Mouse (Mus musculus) liver, embryonic 12.5 days (tissue): Measurements from ENCODE around the gene Cask. TPM values are rescaled to one million over a fixed set of nuclear protein-coding genes. Genes with fewer than 3 reads are reported as not detected.
"Not testable (repeated sequence)": the region's sequence is repeated elsewhere in the genome, so short reads cannot be mapped to it uniquely, and the experiment has no call there.

Experiments
- ATAC-seq: fragments of 200-750 bp; cut with Nextera tagmentation; 2 replicates; pipeline ENCODE4 v1.8.0; 2017; ENCODE audit warnings: moderate number of reproducible peaks, mild to moderate bottlenecking, moderate library complexity
- H3K27ac ChIP-seq: fragments of 300-500 bp; sonication (generic); 2 replicates; pipeline ENCODE4 v1.5.1; 2016; ENCODE audit warnings: mild to moderate bottlenecking
- H3K27me3 ChIP-seq: fragments of 300-500 bp; sonication (generic); replicated peaks from 2 replicates; pipeline ENCODE4 v1.6.1; 2016; ENCODE audit warnings: mild to moderate bottlenecking, moderate library complexity
- H3K36me3 ChIP-seq: fragments of 300-500 bp; sonication (generic); 2 replicates; pipeline ENCODE4 v1.6.1; 2016; ENCODE audit warnings: mild to moderate bottlenecking, moderate library complexity
- H3K4me1 ChIP-seq: fragments of 300-500 bp; sonication (generic); 2 replicates; pipeline ENCODE4 v1.6.1; 2016
- H3K4me2 ChIP-seq: fragments of 300-500 bp; sonication (generic); 2 replicates; pipeline ENCODE4 v1.6.1; 2016; ENCODE audit warnings: mild to moderate bottlenecking, moderate library complexity
- H3K4me3 ChIP-seq: fragments of 300-500 bp; sonication (generic); 2 replicates; pipeline ENCODE4 v1.5.1; 2016; ENCODE audit warnings: mild to moderate bottlenecking, moderate library complexity
- H3K9ac ChIP-seq: fragments of 300-500 bp; sonication (generic); 2 replicates; pipeline ENCODE4 v1.6.1; 2016; ENCODE audit warnings: mild to moderate bottlenecking, moderate library complexity
- H3K9me3 ChIP-seq: fragments of 300-500 bp; sonication (generic); replicated peaks from 2 replicates; pipeline ENCODE4 v1.6.1; 2016; ENCODE audit warnings: mild to moderate bottlenecking, moderate library complexity
- whole genome bisulfite sequencing: fragments of 180-500 bp; shearing (Covaris S2); methylation state at CpG from one replicate; pipeline ENCODE4 v1.1.7; 2016; ENCODE audit not compliant: insufficient replicate concordance; 5-methylcytosine and 5-hydroxymethylcytosine counted together
- polyA plus RNA-seq: library from polyadenylated mRNA; unstranded; fragments of >200 nt; fragmentation: Nextera tagmentation; extraction: Ambion mirVana; gene quantifications from 2 replicates; pipeline ENCODE4 v1.2.1, GENCODE M21; 2016

Cask gene
- polyA plus RNA-seq, 1 experiment from 2014 or later = 1.5 TPM

DNA sequence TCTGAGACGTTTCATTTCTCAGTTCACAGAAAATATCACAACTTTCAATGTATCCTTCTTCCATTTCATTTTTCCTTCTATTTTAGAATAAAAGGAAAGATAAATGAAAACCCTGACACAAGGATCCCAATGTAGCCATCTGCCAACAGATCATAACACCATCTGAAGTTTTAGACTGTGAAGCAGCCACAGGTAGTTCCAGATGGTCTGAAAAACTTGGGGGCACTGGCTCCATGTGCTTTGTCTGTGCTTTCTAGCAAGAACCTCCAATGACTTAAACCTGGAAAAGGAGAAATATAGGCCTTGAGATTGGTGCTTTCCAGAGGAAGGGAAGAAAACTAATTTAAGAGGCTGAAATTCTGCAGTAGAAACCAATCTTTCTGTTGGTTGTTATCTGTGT lies 28.4 kb downstream of the Cask start:
- WGBS = 64% methylated on average over 1 of the region's 1 CpGs
- H3K27me3 ChIP-seq = no peaks in the 10 kb centered on the region
- H3K9me3 ChIP-seq = no peaks in the 10 kb centered on the region
- H3K4me2 ChIP-seq = no peak overlapping the region
- H3K4me3 ChIP-seq = no peak overlapping the region
- no peak overlapping the region for H3K9ac ChIP-seq
- no peak for ATAC-seq
- no peak overlapping the region for H3K27ac ChIP-seq
- no peaks in the 10 kb centered on the region for H3K4me1 ChIP-seq
- no peaks in the 10 kb centered on the region for H3K36me3 ChIP-seq

DNA sequence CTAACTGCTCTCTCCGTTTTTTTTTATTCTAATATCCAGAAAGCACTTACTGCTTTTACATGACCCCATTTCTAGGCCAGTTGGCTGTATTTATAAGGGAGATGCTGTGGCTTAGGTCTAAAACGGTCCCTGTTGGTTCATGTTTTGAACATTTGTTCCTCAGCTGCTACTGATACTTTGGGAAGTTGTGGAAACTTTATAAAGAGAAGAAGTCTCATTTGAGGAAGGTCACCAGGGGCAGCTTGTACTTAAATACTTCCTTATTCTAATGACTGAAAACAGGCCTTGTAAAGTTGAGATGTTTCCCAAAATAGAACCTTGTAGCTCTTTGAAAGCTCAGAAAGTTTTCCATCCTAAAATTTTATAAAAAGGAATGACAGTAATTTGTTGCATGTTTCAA lies 52.4 kb downstream of the Cask start:
- Histone ChIP-seq H3K9ac (no peak overlapping the region), H3K27me3 (no peaks in the 10 kb centered on the region), H3K36me3 (no peaks in the 10 kb centered on the region), H3K4me3 (no peak overlapping the region), H3K9me3 (no peaks in the 10 kb centered on the region), H3K4me2 (no peak overlapping the region), H3K4me1 (no peaks in the 10 kb centered on the region), H3K27ac (no peak overlapping the region)
- no peak for ATAC-seq
- 38% methylated on average over 2 of the region's 2 CpGs for WGBS

DNA sequence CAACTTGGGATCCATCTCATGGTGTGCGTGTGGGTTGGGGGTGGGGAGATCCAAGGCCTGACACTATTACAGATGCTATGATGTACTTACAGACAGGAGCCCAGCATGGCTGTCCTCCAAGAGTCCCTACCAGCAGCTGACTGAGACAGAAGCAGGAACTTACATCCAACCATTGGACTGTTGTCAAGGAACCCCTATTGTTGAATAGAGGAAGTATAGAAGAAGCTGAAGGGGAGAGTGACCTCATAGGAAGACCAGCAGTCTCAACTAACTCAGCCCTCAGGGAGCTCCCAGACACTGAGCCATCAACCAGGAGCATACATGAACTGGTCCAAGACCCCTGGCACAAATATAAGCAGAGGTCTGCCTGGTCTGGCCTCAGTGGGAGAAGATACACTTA lies 85.5 kb downstream of the Cask start:
- 67% methylated on average over 1 of the region's 1 CpGs for WGBS
- ATAC-seq = no peak
- H3K9ac ChIP-seq = no peak overlapping the region
- H3K27me3 ChIP-seq = no peaks in the 10 kb centered on the region
- H3K4me3 ChIP-seq = no peak overlapping the region
- H3K9me3 ChIP-seq = no peaks in the 10 kb centered on the region
- no peaks in the 10 kb centered on the region for H3K4me1 ChIP-seq
- no peak overlapping the region for H3K4me2 ChIP-seq
- H3K27ac ChIP-seq = no peak overlapping the region
- no peaks in the 10 kb centered on the region for H3K36me3 ChIP-seq

DNA sequence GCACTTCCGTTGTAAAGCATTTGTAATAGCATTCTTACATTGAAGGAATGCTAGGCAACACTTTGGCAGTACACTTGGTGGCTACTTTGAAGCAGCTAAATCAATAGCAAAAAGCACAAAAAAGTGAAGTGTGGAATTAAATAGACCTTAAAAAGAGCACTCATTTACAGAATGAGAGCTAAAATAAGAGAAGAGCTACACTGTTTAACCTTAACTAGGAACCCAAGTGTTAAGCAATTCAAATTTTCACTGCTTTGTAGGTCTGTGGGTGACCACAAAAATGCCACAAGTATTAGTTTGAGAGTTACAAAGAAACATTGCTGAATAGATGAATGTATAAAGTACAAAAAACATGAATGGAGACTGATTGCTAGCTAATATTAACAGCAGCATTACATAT lies 86.1 kb downstream of the Cask start:
- 61% methylated on average over 1 of the region's 1 CpGs for WGBS

DNA sequence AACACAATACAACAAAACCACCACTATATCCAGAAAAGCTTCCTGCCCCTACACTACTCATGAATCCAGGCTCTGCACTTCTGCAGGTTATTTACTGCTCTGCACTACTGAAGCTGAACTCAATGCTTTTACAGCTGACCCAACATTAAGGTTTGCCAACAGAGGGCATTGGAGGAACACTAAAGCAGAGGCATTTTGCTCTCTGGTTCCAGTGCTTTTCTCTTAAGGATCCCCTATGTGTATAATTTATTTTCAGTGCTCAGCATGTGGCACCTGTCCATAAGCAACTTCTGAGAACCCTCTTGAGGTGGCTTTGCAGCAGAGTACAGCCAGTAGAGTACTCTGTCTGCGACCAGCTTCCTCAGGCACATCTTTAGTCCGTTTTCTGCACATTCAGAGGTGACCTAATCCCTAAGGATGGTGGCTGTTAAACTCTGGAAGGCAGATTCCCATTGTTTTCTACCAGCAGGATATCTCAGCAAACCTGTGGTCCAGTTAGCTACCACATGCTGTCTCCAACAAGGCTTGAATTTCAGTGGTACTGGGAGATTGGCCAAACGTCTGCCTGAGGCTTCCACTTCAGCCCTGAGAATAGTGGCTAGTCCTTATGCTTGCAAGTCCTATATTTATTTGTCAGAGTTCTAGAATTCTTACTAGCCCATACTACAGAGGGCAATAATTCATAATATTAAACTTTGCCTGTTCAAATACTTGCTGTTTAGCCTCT lies 93.7 kb downstream of the Cask start:
- no peak for ATAC-seq
- H3K9ac ChIP-seq = no peak overlapping the region
- no peak overlapping the region for H3K4me2 ChIP-seq
- no peaks in the 10 kb centered on the region for H3K27me3 ChIP-seq
- H3K4me3 ChIP-seq = no peak overlapping the region
- no peak overlapping the region for H3K27ac ChIP-seq
- H3K9me3 ChIP-seq = no peaks in the 10 kb centered on the region
- H3K4me1 ChIP-seq = no peaks in the 10 kb centered on the region
- no peaks in the 10 kb centered on the region for H3K36me3 ChIP-seq
- 56% methylated on average over 3 of the region's 3 CpGs for WGBS

More for the DNA sequence above, 86.1 kb downstream of the Cask start:
- no peaks in the 10 kb centered on the region for H3K9me3 ChIP-seq
- no peak overlapping the region for H3K27ac ChIP-seq
- H3K4me2 ChIP-seq = no peak overlapping the region
- H3K4me3 ChIP-seq = no peak overlapping the region
- no peak overlapping the region for H3K9ac ChIP-seq
- no peak for ATAC-seq
- H3K4me1 ChIP-seq = no peaks in the 10 kb centered on the region
- H3K36me3 ChIP-seq = no peaks in the 10 kb centered on the region
- no peaks in the 10 kb centered on the region for H3K27me3 ChIP-seq

DNA sequence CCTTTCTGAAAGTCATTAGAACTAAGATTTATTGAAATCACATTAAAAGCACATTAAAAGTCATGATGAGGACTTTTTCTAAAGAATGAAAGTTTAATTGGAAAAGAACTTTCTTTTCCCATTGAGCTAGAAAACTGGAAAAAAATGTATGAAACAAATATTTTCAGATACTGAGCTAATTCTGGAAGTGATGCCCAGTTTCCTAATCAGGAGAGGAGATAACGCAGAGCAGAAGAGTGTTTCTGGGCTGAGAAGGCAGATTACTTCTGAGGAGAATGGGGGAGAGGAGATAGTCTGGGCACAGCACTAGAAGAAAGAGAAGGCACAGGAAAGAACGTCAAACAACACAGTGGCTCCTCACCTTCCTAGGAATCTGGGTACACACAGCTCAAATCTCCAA lies 110.1 kb downstream of the Cask start:
- no peaks in the 10 kb centered on the region for H3K9me3 ChIP-seq
- WGBS = 19% methylated on average over 2 of the region's 2 CpGs
- no peak for ATAC-seq
- no peaks in the 10 kb centered on the region for H3K36me3 ChIP-seq
- no peak overlapping the region for H3K4me3 ChIP-seq
- no peaks in the 10 kb centered on the region for H3K27me3 ChIP-seq
- H3K27ac ChIP-seq = no peak overlapping the region
- H3K9ac ChIP-seq = no peak overlapping the region
- H3K4me2 ChIP-seq = no peak overlapping the region
- H3K4me1 ChIP-seq = no peaks in the 10 kb centered on the region

DNA sequence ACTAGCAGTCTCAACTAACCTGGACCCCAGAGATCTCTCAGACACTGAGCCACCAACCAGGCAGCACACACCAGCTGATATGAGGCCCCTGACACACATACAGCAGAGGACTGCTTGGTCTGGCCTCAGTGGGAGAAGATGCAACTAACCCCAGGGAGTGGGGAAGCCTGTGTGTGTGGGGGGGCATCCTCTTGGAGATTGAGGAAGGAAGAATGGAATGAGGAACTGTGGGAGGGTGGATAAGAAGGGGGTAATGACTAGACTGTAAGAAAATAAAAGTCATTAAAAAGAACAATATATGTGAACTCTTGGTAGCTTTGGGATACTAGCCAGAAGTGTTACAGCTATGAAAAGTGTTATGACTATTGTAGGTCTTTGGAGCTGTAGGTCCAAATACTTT lies 120.4 kb downstream of the Cask start:
- not testable (repeated sequence) for H3K9ac ChIP-seq, H3K27ac ChIP-seq, H3K4me3 ChIP-seq, ATAC-seq, H3K9me3 ChIP-seq, H3K27me3 ChIP-seq, H3K36me3 ChIP-seq, H3K4me2 ChIP-seq, H3K4me1 ChIP-seq

DNA sequence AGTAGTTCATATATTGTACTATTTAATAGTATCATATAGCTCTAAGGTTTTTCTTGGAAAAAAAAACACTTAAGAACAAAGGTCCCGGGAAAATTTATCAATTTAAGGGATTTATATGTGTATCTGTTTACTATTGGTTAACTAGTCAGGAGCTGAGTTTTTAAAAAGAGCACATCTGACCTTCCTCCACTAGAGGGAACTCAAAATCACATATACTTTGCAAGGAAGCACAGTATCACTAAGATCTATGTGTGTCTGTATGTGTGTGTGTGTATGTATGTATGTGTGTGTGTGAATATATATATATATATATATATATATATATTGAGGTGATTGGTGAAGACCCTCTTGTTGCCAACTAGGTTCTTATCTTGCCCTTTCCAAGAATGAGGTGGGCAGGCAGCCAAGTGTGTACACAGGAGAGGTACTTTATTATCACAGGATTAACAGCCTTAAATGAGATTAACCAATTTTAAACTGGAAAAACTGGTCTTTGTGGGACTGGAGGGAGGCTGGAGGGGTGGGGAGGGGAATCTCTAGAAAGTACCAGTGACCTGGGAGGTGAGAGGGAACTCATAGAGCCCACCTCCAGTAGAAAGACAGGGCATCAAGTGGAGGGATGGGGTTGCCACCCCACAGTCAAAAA lies 121.2 kb downstream of the Cask start:
- 68% methylated on average over 1 of the region's 1 CpGs for WGBS

DNA sequence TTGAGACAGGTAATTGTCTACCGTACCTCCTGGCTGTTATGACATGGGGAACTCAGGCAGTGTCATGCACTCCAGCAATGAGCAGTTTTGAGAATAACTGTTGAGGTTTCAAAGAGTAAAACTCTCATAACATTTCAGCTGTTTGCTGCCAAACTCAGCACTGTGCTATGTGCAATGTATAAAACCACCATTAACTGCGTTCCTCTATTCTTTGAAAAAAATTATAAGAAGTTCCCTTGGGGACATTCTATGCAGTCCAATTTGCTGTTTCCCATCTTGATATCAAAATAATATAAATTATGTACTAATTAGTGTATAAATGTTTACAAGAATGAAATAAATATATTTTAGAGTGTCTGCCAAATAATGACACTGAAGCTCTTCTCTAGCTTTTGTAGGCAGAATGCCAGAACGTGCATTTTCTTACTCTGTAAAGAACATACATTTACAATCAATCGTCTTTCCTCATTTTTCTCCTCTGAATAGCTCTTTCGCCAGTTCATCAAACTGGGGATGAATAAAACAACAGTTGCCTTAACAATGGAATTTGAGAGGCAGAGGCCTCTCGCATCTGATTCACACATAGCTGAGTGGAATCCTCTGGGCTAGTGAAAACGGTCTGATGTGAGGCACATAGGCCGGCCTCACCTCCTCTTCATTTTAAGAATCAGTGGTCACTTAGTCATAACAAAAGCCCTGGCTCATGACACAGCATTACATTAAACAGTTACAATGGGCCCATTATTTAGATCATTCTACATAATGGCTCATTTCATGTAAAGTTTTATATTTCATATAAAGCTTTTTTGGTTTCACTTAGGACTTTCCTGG lies 125.4 kb downstream of the Cask start:
- Histone ChIP-seq H3K36me3 (no peaks in the 10 kb centered on the region), H3K4me3 (no peak overlapping the region), H3K4me1 (no peaks in the 10 kb centered on the region), H3K27me3 (no peaks in the 10 kb centered on the region), H3K4me2 (no peak overlapping the region), H3K27ac (no peak overlapping the region), H3K9ac (no peak overlapping the region), H3K9me3 (no peaks in the 10 kb centered on the region)
- no peak for ATAC-seq
- 73% methylated on average over 8 of the region's 8 CpGs for WGBS

More for the DNA sequence above, 121.2 kb downstream of the Cask start:
- no peaks in the 10 kb centered on the region for H3K36me3 ChIP-seq
- ATAC-seq = no peak
- H3K9ac ChIP-seq = no peak overlapping the region
- no peaks in the 10 kb centered on the region for H3K9me3 ChIP-seq
- no peak overlapping the region for H3K27ac ChIP-seq
- H3K4me1 ChIP-seq = no peaks in the 10 kb centered on the region
- no peaks in the 10 kb centered on the region for H3K27me3 ChIP-seq
- H3K4me3 ChIP-seq = no peak overlapping the region
- H3K4me2 ChIP-seq = no peak overlapping the region

DNA sequence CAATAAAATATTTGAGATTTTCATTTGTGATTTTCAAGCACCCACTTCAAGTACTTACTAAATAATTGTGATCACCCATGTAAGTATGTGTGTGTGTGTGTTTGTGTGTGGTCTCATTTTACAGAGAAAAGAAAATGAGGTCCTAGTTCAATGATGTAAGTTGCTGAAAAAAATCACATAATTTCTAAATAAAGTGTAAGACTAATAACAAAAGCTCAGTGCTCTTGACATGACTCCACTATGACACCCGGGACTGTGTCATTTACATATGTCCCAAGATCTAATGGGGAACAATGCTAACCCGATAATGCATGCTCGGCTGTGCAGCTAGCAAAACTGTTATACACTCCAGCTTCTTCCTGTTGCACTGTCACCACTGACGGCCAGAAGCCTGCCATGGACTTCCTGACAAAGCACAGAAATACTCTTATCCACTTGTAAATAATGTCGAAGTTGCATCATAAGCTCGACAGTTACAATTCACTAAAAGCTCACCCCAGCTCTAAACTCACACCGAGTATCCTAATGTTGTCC lies 130.8 kb downstream of the Cask start:
- no peak for ATAC-seq
- Histone ChIP-seq H3K36me3 (no peaks in the 10 kb centered on the region), H3K4me1 (peaks cover 8% of the 10 kb centered on the region; the same call in 1 of the 2 replicates), H3K9me3 (no peaks in the 10 kb centered on the region), H3K9ac (no peak overlapping the region), H3K27me3 (no peaks in the 10 kb centered on the region), H3K27ac (no peak overlapping the region), H3K4me3 (no peak overlapping the region), H3K4me2 (no peak overlapping the region)
- 29% methylated on average over 7 of the region's 7 CpGs for WGBS

DNA sequence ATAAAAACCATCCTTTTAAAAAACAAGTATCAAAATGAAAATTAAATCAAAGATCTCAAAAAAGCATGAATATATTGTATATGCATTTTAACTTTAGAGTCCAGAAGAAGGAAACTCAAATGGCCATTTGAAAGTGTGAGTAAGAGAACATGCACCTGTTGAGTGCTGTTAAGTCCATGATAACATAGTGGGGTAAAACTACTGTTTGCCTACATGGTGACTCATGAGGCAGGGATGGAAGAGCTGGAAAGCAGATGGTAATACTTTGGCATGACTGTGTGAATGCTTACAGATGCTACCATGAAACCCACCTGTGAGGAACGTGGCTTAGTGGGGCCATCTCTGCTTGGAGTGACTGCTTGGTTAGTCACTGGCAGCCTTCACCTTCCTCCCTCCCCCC lies 132.9 kb downstream of the Cask start:
- H3K4me2 ChIP-seq = no peak overlapping the region
- no peaks in the 10 kb centered on the region for H3K9me3 ChIP-seq
- peaks cover 8% of the 10 kb centered on the region; the same call in 1 of the 2 replicates for H3K4me1 ChIP-seq
- no peaks in the 10 kb centered on the region for H3K36me3 ChIP-seq
- WGBS = 55% methylated on average over 1 of the region's 1 CpGs
- ATAC-seq = no peak
- no peak overlapping the region for H3K27ac ChIP-seq
- no peak overlapping the region for H3K9ac ChIP-seq
- no peak overlapping the region for H3K4me3 ChIP-seq
- H3K27me3 ChIP-seq = no peaks in the 10 kb centered on the region
